Mouse (Mus musculus) hindbrain, embryonic 11.5 days (tissue): Measurements from ENCODE around the gene Gpr63. TPM values are rescaled to one million over a fixed set of nuclear protein-coding genes. Genes with fewer than 3 reads are reported as not detected.
"Not testable (repeated sequence)": the region's sequence is repeated elsewhere in the genome, so short reads cannot be mapped to it uniquely, and the experiment has no call there.

Source experiments
- ATAC-seq: fragments of 200-750 bp; cut with Nextera tagmentation; 2 replicates; pipeline ENCODE4 v1.8.0; 2017; ENCODE audit warnings: mild to moderate bottlenecking, moderate TSS enrichment, moderate library complexity; ENCODE audit not compliant: low FRiP score
- DNase-seq: peaks from one replicate; pipeline ENCODE4 v3.0.0-alpha.2; 2015; ENCODE audit warnings: low spot score
- H3K27ac ChIP-seq: fragments of 300-500 bp; sonication (generic); 2 replicates; pipeline ENCODE4 v1.5.1; 2014; ENCODE audit warnings: mild to moderate bottlenecking, low read depth, low read length
- H3K27me3 ChIP-seq: fragments of 300-500 bp; sonication (generic); 2 replicates; pipeline ENCODE4 v1.6.1; 2014; ENCODE audit warnings: mild to moderate bottlenecking, low read length, moderate library complexity, mixed read lengths; ENCODE audit not compliant: control insufficient read depth, insufficient read depth
- H3K36me3 ChIP-seq: fragments of 300-500 bp; sonication (generic); 2 replicates; pipeline ENCODE4 v1.6.1; 2014; ENCODE audit warnings: mild to moderate bottlenecking, low read length, moderate library complexity, mixed read lengths; ENCODE audit not compliant: control insufficient read depth, insufficient read depth
- H3K4me1 ChIP-seq: fragments of 300-500 bp; sonication (generic); replicated peaks from 2 replicates; pipeline ENCODE4 v1.6.1; 2014; ENCODE audit warnings: low read length, mixed read lengths; ENCODE audit not compliant: control insufficient read depth, insufficient read depth
- H3K4me2 ChIP-seq: fragments of 300-500 bp; sonication (generic); replicated peaks from 2 replicates; pipeline ENCODE4 v1.6.1; 2014; ENCODE audit warnings: mild to moderate bottlenecking, low read depth, low read length
- H3K4me3 ChIP-seq: fragments of 300-500 bp; sonication (generic); 2 replicates; pipeline ENCODE4 v1.5.1; 2014; ENCODE audit warnings: low read depth, low read length
- H3K9ac ChIP-seq: fragments of 300-500 bp; sonication (generic); 2 replicates; pipeline ENCODE4 v1.6.1; 2014; ENCODE audit warnings: low read depth, low read length
- H3K9me3 ChIP-seq: fragments of 300-500 bp; sonication (generic); 2 replicates; pipeline ENCODE4 v1.6.1; 2016; ENCODE audit warnings: low read length; ENCODE audit not compliant: control insufficient read depth
- WGBS: fragments of 180-500 bp; shearing (Covaris S2); extraction: QIAGEN DNeasy Blood & Tissue Kit; methylation state at CpG from one replicate; pipeline ENCODE4 v1.1.7; 2014; 5-methylcytosine and 5-hydroxymethylcytosine counted together
- polyA plus RNA-seq: library from polyadenylated mRNA; unstranded; fragments of >200 nt; fragmentation: Nextera tagmentation; extraction: Ambion mirVana; gene quantifications from 2 replicates; pipeline ENCODE4 v1.2.1, GENCODE M21; 2014

The Gpr63 gene
- polyA plus RNA-seq, 1 experiment from 2014 or later, result 3.5 TPM

- no peaks in the 10 kb centered on the region for H3K9me3 ChIP-seq
- WGBS, result 84% methylated on average over 4 of the region's 4 CpGs
These were observed 63.7 kb downstream of the Gpr63 start for GRCm38 (mm10) chr4:25029875-25030274.

GRCm38 (mm10) chr4:25035158-25035791 is 69.1 kb downstream of the Gpr63 start:
- Histone ChIP-seq H3K4me2 (no peak overlapping the region), H3K36me3 (no peaks in the 10 kb centered on the region), H3K27ac (no peak overlapping the region), H3K4me1 (no peaks in the 10 kb centered on the region), H3K9me3 (no peaks in the 10 kb centered on the region), H3K4me3 (no peak overlapping the region), H3K9ac (no peak overlapping the region), H3K27me3 (no peaks in the 10 kb centered on the region)
- 29% methylated on average over 6 of the region's 6 CpGs for WGBS
- DNase-seq, result peak; percentile 17
- no peak for ATAC-seq

More at GRCm38 (mm10) chr4:25029875-25030274, 63.7 kb downstream of the Gpr63 start:
- no peaks in the 10 kb centered on the region for H3K27me3 ChIP-seq
- H3K9ac ChIP-seq, result no peak overlapping the region
- H3K4me3 ChIP-seq, result no peak overlapping the region
- H3K4me2 ChIP-seq, result no peak overlapping the region
- ATAC-seq (no peak), DNase-seq (no peak)
- no peaks in the 10 kb centered on the region for H3K36me3 ChIP-seq
- H3K4me1 ChIP-seq, result no peaks in the 10 kb centered on the region
- H3K27ac ChIP-seq, result no peak overlapping the region

- H3K36me3 ChIP-seq, result no peaks in the 10 kb centered on the region
- no peak overlapping the region for H3K9ac ChIP-seq
- ATAC-seq, result no peak
These were observed 69.6 kb downstream of the Gpr63 start for GRCm38 (mm10) chr4:25035806-25036205.

GRCm38 (mm10) chr4:25037260-25037659 is 71.1 kb downstream of the Gpr63 start:
- Histone ChIP-seq H3K9me3 (no peaks in the 10 kb centered on the region), H3K27ac (no peak overlapping the region), H3K36me3 (no peaks in the 10 kb centered on the region), H3K9ac (no peak overlapping the region), H3K4me1 (no peaks in the 10 kb centered on the region), H3K27me3 (no peaks in the 10 kb centered on the region), H3K4me3 (no peak overlapping the region), H3K4me2 (no peak overlapping the region)
- ATAC-seq (no peak), DNase-seq (no peak)
- 78% methylated on average over 2 of the region's 2 CpGs for WGBS

More at GRCm38 (mm10) chr4:25035806-25036205, 69.6 kb downstream of the Gpr63 start:
- H3K27me3 ChIP-seq, result no peaks in the 10 kb centered on the region
- H3K9me3 ChIP-seq, result no peaks in the 10 kb centered on the region
- no peaks in the 10 kb centered on the region for H3K4me1 ChIP-seq
- DNase-seq, result no peak
- H3K4me2 ChIP-seq, result no peak overlapping the region
- no peak overlapping the region for H3K4me3 ChIP-seq
- 72% methylated on average over 2 of the region's 2 CpGs for WGBS
- H3K27ac ChIP-seq, result no peak overlapping the region

- H3K9ac ChIP-seq, H3K27me3 ChIP-seq, H3K4me1 ChIP-seq, H3K9me3 ChIP-seq, H3K4me2 ChIP-seq, H3K27ac ChIP-seq, H3K36me3 ChIP-seq, DNase-seq, H3K4me3 ChIP-seq, ATAC-seq: not testable (repeated sequence)
- WGBS, result 67% methylated on average over 1 of the region's 1 CpGs
These were observed 89.3 kb downstream of the Gpr63 start for GRCm38 (mm10) chr4:25055541-25055940.

Other genes starting within 250 kb of the Gpr63 start
- 8.2 and 10.6 TPM in 2 replicates for gene Klhl32, start 115.3 kb upstream of the Gpr63 start, polyA plus RNA-seq
- gene Ndufaf4, start 68.3 kb upstream of the Gpr63 start, polyA plus RNA-seq, result 67.0 and 68.2 TPM in 2 replicates